ENCODE assay signal across 10 mouse cellular contexts in genomic region chr11:112976914-112977785, GRCm38 (mm10).
A peak's percentile ranks its signal among the peaks of the same experiment; 100 is the strongest.
DNase-seq lines count a peak whose midpoint lies in the region; ATAC-seq and TF ChIP-seq lines count a peak whose summit lies in the region.
"Had no signal": no experiment of that assay in that cellular context is flagged by ENCODE, and none has a peak within 500 bp of the region (broad histone marks: within the 10 kb centered on the region; RNA-seq: fewer than 3 reads in every experiment).

No protein-coding gene starts in this region.

- no peaks in the 10 kb centered on the region for H3K9me3 ChIP-seq in embryonic facial prominence, embryonic 13.5 days
- H3K9me3 ChIP-seq in hindbrain, embryonic 15.5 days = no peaks in the 10 kb centered on the region
- H3K9me3 ChIP-seq in neural tube, embryonic 13.5 days = no peaks in the 10 kb centered on the region

- no peaks in the 10 kb centered on the region for H3K27me3 ChIP-seq in embryonic facial prominence, embryonic 13.5 days
- no peaks in the 10 kb centered on the region for H3K27me3 ChIP-seq in hindbrain, embryonic 15.5 days
- H3K27me3 ChIP-seq in neural tube, embryonic 13.5 days = no peaks in the 10 kb centered on the region

- DNase-seq in layer of hippocampus, adult 2 months (ENCODE audit: low spot score in 2 of 2) = peak in 1 of 2 experiments; percentile 69
- DNase-seq in layer of hippocampus, postnatal 25 days (ENCODE audit: extremely low spot score in 1 of 2, low spot score in 1 of 2) = no peak
- DNase-seq in lung, postnatal 36 days = no peak
- DNase-seq in right cerebral cortex, postnatal 36 days (ENCODE audit: low spot score in 2 of 2) = no peak
- no peak for DNase-seq in adrenal gland, postnatal 4 days (ENCODE audit: low spot score in 2 of 2)
- DNase-seq: heart, postnatal 14 days; lung, adult 2 months had no signal

- no peak for ATAC-seq in embryonic facial prominence, embryonic 13.5 days (ENCODE audit: insufficient number of reproducible peaks, insufficient read depth, low FRiP score, low TSS enrichment, low read depth)
- ATAC-seq in hindbrain, embryonic 15.5 days (ENCODE audit: low FRiP score, low read depth) = peak; percentile 76
- ATAC-seq in neural tube, embryonic 13.5 days (ENCODE audit: low read depth) = peak; percentile 84

- peaks cover 33% of the 10 kb centered on the region for H3K4me1 ChIP-seq in embryonic facial prominence, embryonic 13.5 days
- peaks cover 18% of the 10 kb centered on the region for H3K4me1 ChIP-seq in hindbrain, embryonic 15.5 days (replicated peaks)
- H3K4me1 ChIP-seq in neural tube, embryonic 13.5 days (replicated peaks) = peaks cover 34% of the 10 kb centered on the region

- 12% methylated on average over 12 of the region's 12 CpGs for WGBS in embryonic facial prominence, embryonic 13.5 days
- 11% methylated on average over 12 of the region's 12 CpGs for WGBS in hindbrain, embryonic 15.5 days
- WGBS in neural tube, embryonic 13.5 days = 7% methylated on average over 12 of the region's 12 CpGs

- no peak overlapping the region for H3K4me3 ChIP-seq in layer of hippocampus, adult 2 months
- no peak overlapping the region for H3K4me3 ChIP-seq in embryonic facial prominence, embryonic 13.5 days
- no peak overlapping the region for H3K4me3 ChIP-seq in hindbrain, embryonic 15.5 days
- H3K4me3 ChIP-seq in neural tube, embryonic 13.5 days = no peak overlapping the region

- H3K36me3 ChIP-seq in embryonic facial prominence, embryonic 13.5 days = no peaks in the 10 kb centered on the region
- H3K36me3 ChIP-seq in hindbrain, embryonic 15.5 days = no peaks in the 10 kb centered on the region
- no peaks in the 10 kb centered on the region for H3K36me3 ChIP-seq in neural tube, embryonic 13.5 days

- TF ChIP-seq CTCF in layer of hippocampus, adult 2 months (conservative IDR thresholded peaks at IDR 0.05) = no peak

- 0 out of 2 replicates have a peak overlapping the region, but pooled peaks have one; percentile 7 for H3K4me2 ChIP-seq in embryonic facial prominence, embryonic 13.5 days
- H3K4me2 ChIP-seq in hindbrain, embryonic 15.5 days = 0 out of 2 replicates have a peak overlapping the region, but pooled peaks have one; percentile 1
- no peak overlapping the region for H3K4me2 ChIP-seq in neural tube, embryonic 13.5 days

- peak overlapping the region; percentile 85 for H3K27ac ChIP-seq in layer of hippocampus, adult 2 months
- peak overlapping the region; percentile 51 for H3K27ac ChIP-seq in embryonic facial prominence, embryonic 13.5 days
- H3K27ac ChIP-seq in hindbrain, embryonic 15.5 days (replicated peaks) = peak overlapping the region; percentile 43
- H3K27ac ChIP-seq in neural tube, embryonic 13.5 days (replicated peaks) = peak overlapping the region; percentile 59

- no peak overlapping the region for H3K9ac ChIP-seq in embryonic facial prominence, embryonic 13.5 days
- no peak overlapping the region for H3K9ac ChIP-seq in hindbrain, embryonic 15.5 days
- no peak overlapping the region; the same call in 1 of the 2 replicates for H3K9ac ChIP-seq in neural tube, embryonic 13.5 days
